Mouse (Mus musculus): ENCODE results near the gene Gpatch8.

GRCm38 (mm10) chr11:102576050-102576754, 20.0 kb upstream of the Gpatch8 start:
- TF ChIP-seq CTCF (IDR thresholded peaks at IDR 0.05; ENCODE audit: extremely low read depth, insufficient read length, insufficient replicate concordance, low read depth, low read length) (no peak), POLR2A (IDR thresholded peaks at IDR 0.05; ENCODE audit: low read depth, low read length) (no peak)
